Mouse (Mus musculus) gastrocnemius, postnatal 10 days (tissue): ENCODE measurements around the gene Ehd1. TPM values are rescaled to one million over a fixed set of nuclear protein-coding genes. Genes with fewer than 3 reads are reported as not detected.

Experiments
- DNase-seq: peaks from one replicate; pipeline ENCODE4 v3.0.0; 2021; ENCODE audit warnings: mixed read lengths
- total RNA-seq, 2 experiments: library from RNA; stranded (reverse); gene quantifications; 2 replicates each; pipeline ENCODE4 v1.2.3; 2021

Gene Ehd1
- total RNA-seq, 2 experiments from 2014 or later, result 54.0 to 64.8 TPM

GRCm38 (mm10) chr19:6260428-6260827 is 16.1 kb upstream of the Ehd1 start:
- DNase-seq, result peak; percentile 24

DNA sequence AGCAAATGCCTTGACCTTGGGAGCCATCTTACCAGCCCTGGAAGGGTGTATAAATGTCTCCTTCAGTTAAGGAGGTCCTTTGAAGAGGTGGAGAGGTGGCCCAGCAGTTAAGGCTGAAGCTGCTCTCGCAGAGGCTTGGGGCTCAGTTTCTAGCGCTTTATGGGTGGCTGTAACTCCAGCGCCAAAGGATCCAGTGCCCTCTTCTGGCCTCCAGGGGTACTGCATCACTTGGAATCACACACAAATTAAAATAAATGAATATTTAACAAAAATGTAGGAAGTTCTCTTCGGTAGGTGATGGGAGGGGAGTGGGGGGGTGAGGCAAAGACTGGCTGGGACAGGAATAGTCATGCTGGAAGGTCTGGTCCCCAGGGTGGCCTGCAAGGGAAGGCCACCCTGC is 15.6 kb upstream of the Ehd1 start:
- no peak for DNase-seq

DNA sequence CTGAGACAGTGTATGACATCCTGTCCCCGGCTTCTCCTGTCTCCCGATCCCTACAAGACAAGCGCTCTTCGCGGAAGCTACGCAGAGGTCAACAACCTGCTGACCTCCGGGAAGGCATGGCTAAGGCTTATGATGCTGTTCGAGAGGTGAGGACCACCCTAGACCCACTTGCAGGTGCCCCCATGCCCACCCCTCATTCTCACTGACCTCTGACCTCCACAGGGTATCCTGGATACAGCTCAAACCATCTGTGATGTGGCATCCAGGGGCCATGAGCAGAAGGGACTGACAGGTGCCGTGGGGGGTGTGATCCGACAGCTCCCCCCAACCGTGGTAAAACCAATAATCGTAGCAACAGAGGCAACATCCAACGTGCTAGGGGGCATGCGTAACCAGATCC is 15.1 kb upstream of the Ehd1 start:
- no peak for DNase-seq

DNA sequence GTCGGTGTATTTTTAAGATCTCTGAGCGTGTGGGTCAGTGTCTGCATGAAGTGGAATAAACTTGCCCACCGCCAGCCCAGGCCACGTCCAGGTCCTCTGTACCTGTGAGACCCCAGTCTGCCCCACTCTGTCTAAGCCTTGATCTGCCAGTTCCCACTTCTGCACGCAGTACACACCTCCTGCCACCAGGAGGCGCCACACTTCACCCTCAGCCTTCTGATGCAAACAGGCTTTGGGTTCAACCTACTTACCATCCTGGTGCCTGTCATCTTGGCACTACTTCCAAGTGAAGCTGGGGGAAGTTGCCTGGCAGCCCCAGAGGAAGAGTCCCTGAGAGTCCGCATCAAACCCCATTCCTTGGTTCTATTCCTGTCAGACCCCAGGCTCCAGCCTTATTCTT is 14.3 kb upstream of the Ehd1 start:
- peak; percentile 77 for DNase-seq

- no peak for DNase-seq
Observed at GRCm38 (mm10) chr19:6262839-6263433, 13.6 kb upstream of the Ehd1 start.

GRCm38 (mm10) chr19:6264200-6264599 is 12.3 kb upstream of the Ehd1 start:
- DNase-seq, result no peak

DNA sequence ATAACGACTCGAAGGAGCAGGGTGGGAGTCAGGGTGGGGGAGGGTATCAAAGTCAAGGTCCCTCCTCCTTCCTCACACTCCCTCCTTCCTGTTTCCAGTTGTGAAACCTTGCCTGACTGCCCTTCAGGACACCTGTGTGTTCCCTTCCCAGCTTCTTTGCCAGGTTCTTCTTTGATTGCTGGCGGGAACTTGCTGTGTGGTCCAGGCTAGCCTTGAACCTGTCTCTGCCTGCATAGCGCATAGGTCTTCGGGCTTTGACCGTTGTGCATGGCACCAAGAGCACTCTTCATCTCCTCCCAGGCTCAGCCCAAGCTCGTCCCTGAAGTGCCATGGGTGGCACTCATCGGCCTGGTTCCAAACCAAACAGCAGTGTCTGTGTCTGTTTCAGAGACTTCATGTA is 11.6 kb upstream of the Ehd1 start:
- DNase-seq, result no peak

DNA sequence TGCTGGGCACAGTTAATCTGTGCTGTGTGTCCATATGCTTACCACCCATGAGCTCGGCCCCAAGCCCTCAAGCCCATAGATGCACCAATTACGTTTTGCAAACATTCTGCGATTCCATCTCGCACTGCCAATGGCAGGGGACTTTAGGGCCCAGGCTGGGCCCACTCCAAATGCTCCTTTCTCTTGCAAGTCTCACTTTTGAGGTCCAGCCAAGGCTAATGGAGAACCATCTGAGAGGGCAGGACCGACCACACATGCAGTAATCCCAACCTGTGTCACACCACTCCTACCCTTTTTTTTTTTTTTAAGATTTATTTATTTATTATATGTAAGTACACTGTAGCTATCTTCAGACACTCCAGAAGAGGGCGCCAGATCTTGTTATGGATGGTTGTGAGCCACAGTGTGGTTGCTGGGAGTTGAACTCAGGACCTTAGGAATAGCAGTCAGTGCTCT is 10.8 kb upstream of the Ehd1 start:
- DNase-seq, result no peak

DNA sequence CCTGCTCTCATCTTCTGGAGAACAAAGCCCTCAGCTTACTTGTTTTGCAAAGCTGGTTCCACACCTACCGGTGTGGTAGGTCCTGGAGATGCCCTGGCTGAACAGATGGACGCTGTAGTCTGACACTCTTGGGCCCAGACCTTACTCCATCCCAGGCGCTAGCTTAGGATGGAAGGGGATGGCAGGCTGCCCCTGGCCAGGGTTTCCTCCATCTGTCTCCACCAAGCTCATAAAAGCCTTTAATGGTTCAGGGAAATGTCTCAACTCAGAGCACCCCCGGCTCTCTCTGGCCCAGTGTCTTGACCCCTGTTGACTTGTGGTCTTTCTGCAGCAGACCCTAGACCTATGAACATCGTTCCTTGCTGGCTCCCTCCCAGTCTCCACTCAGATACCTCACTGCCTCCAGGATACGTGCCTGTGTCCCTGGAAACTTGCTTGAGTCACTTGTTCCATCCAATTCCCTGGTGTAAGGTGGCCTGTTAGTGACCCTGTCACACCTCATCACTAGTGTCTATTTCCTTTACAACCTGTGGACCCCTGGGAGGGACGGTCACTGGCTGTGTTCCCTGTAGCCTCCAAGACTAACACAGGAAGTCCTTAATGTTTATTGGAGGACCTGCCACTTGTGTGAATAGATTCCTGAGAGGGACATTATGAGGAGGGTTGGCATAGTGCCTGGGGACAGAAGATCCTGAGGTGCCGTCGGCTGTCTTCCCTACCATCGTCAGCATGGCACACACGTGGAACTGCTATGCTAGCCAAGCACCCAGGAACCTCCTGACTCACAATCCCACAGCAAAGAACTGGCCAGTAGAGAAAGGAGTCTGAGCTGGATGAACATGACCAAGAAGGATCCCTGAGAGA is 9.0 kb upstream of the Ehd1 start:
- DNase-seq, result no peak

DNA sequence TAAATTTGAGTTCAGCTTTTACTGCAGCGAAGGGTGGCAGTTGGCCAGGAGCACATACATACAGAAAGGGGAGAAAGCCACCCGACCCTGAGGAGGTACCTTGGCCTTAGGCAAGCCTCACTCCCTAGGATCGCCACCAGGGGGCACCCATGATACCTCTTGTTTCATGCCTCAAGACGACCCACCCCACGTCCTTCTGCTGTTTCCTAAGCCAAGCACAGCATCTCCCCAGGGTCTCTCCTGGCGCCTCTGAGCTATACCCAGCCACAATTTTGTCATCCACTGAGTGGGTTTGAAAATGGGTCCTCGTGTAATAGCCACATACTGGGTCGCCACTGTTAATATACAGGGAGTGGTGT is 8.4 kb upstream of the Ehd1 start:
- peak; percentile 90 for DNase-seq

DNA sequence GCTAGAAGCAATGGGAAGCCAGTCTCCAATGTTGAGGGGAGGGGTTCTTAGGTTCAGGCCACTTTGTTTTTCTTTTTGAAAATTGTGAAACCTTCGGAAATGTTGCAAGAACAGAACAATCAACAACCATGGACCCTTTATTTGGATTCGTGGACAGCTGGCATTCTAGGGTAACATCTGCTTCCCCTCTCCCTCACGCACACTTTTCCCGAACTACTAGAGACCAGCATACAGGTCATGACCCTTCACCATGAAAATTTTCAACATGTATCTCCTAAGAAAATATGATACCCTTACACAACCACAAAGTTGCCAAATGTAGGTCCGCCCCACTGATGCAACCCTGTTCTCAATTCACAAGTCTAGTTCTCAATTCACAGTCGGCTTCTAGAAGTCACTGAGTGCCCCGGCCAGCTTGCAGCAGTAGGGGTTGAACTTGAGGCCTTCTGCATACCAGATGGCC is 7.8 kb upstream of the Ehd1 start:
- DNase-seq, result no peak

GRCm38 (mm10) chr19:6269798-6270475 is 6.6 kb upstream of the Ehd1 start:
- DNase-seq, result no peak

DNA sequence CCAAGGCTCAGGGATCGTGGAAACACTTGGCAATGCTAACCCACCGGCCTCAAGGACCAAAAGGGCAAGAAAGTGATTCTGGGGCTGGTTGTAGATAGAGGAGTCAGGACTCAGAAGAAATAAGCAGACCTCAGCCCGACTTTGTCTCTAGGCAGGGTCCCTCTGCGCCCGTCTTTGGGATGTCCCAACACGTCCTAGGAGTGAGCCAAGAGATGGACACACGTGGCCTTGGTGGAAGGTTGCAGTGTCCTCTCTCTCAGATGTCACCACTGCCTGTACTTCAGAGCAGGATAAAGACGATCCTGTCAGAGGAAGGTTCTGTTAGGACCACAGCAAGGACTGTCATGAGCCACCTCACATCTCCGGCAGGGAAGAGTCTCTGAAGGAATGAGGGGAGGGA is 5.9 kb upstream of the Ehd1 start:
- DNase-seq, result no peak

DNA sequence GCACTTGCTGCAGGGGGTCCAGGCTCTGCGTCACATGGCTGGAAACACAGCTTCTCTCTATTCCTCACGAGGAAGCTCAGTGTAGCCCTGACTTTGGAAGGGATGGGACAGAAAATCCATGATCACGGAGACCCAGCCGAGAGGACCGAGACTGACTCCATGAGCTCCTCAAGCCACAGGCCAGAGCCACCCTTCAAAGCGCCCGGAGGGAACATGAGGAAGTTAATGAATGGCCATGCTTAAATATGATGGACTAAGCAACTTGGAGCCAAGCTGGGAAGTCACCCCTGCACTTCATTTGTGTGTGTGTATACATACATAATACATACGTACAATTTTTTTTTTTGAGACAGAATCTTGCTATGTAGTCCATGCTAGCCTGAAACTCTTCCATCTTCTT is 5.3 kb upstream of the Ehd1 start:
- no peak for DNase-seq

- no peak for DNase-seq
Observed at GRCm38 (mm10) chr19:6272053-6272452, 4.5 kb upstream of the Ehd1 start.

DNA sequence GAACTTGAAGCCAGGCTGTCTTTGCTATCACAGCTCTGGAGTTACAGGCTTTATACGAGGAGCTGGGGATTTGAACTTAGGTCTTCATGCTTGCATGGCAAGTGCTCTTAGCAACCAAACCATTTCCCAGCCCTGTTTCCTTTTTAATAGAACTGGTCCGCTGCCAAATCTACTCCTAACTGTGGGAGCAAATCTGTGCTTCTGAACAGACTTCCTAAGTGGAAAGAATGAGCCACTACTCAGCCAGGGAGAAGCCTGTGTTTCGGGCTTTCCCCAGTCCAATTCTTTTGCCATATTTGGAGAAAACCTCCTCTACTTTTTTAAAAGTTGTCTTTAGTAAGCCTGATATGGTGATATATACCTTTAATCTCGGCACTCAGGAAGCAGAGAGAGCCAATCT is 3.8 kb upstream of the Ehd1 start:
- no peak for DNase-seq

DNA sequence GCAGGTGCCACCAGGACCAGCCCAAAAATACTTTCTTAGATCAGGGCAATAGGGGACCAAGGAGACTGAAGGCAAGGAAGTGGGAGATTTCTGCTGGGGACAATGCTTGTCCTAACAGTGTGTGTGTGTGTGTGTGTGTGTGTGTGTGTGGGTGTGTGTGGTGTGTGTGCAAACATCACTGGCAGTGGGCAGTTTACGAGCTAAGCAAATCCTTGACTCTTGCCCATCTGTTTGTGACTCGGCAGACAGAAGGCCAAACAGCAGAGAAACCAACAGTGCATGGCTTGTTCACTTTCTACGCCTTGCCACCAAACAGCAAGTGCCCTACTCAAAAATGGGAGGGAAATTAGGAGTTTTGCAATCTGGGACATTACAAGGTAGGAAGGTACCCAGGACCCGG is 2.9 kb upstream of the Ehd1 start:
- DNase-seq, result no peak

GRCm38 (mm10) chr19:6273998-6274608 is 2.4 kb upstream of the Ehd1 start:
- DNase-seq, result no peak

DNA sequence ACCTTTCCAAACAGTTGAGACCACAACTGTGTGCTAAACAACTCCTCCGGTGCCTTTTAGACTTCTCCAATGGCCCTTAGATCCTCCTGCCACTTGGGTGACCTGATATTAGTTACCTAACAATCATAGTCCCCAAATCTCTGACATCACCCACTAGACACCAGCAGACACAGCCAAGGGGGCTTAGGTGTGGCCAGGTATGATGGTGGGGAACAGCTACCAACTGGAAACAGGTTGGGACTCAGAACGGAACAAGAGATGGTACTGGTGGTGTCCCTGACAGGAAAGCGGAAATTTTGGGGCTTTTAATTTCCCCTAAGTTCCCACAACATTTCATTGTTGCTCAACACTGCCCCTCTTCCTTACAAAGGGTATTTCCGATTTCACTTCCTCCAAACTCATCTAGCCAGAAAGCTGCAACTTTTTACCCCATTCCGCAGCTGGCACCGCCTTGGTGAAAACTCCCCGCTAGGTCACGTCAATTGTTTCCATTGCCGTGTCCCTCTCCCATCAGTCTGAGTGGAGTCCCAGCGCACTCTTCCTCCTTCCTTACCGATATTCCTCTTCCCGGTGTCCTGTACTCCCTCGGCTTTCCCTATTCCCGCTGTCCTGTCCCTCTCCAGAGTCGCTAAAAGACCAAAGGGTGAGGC is 660 bp upstream of the Ehd1 start:
- DNase-seq, result no peak

- DNase-seq, result no peak
Observed at GRCm38 (mm10) chr19:6277661-6278438, 1.3 kb downstream of the Ehd1 start.

- peak; percentile 57 for DNase-seq
Observed at GRCm38 (mm10) chr19:6278439-6279073, 2.0 kb downstream of the Ehd1 start.
